8 mouse cellular contexts compared by ENCODE assay signal in genomic region chr17:27557927-27558661, GRCm38 (mm10). TPM values are rescaled to one million over a fixed set of nuclear protein-coding genes. Genes with fewer than 3 reads are reported as not detected.
DNase-seq lines count a peak whose midpoint lies in the region; ATAC-seq and TF ChIP-seq lines count a peak whose summit lies in the region.

No protein-coding gene starts in this region.

- peak overlapping the region; percentile 92 for H3K4me2 ChIP-seq in kidney, embryonic 16.5 days (replicated peaks; ENCODE audit: low read depth, low read length)
- H3K4me2 ChIP-seq in forebrain, embryonic 16.5 days (ENCODE audit: low read length), result peak overlapping the region; percentile 81

- H3K4me1 ChIP-seq in kidney, embryonic 16.5 days (ENCODE audit: insufficient read depth, low read length), result peaks cover 47% of the 10 kb centered on the region
- H3K4me1 ChIP-seq in bone marrow macrophage, adult 2 months (ENCODE audit: control insufficient read depth, insufficient read depth, low read length), result peaks cover 34% of the 10 kb centered on the region
- H3K4me1 ChIP-seq in forebrain, embryonic 16.5 days (replicated peaks; ENCODE audit: control insufficient read depth, insufficient read depth, low read length), result peaks cover 32% of the 10 kb centered on the region
- H3K4me1 ChIP-seq in midbrain, embryonic 10.5 days, result peaks cover 80% of the 10 kb centered on the region

- no peak for TF ChIP-seq CTCF in bone marrow macrophage, adult 2 months (IDR thresholded peaks at IDR 0.05; ENCODE audit: low read depth, low read length)

- no peaks in the 10 kb centered on the region for H3K27me3 ChIP-seq in kidney, embryonic 16.5 days (ENCODE audit: insufficient read depth, low read length)
- no peaks in the 10 kb centered on the region for H3K27me3 ChIP-seq in forebrain, embryonic 16.5 days (replicated peaks; ENCODE audit: control insufficient read depth, insufficient read depth, low read length)
- H3K27me3 ChIP-seq in midbrain, embryonic 10.5 days (ENCODE audit: low read depth, poor library complexity, severe bottlenecking), result no peaks in the 10 kb centered on the region

- DNase-seq in kidney, adult 8-10 months, result no peak
- DNase-seq in midbrain, embryonic 10.5 days (ENCODE audit: low spot score), result peak; percentile 39
- DNase-seq in adrenal gland, adult 2 months, result no peak
- DNase-seq in gastrocnemius, postnatal 36 days, result no peak
- no peak for DNase-seq in lung, adult 18-20 months

- WGBS in kidney, embryonic 16.5 days, result 7% methylated on average over 14 of the region's 14 CpGs
- WGBS in forebrain, embryonic 16.5 days, result 2% methylated on average over 14 of the region's 14 CpGs
- WGBS in midbrain, embryonic 10.5 days, result 2% methylated on average over 14 of the region's 14 CpGs

- H3K9me3 ChIP-seq in kidney, embryonic 16.5 days (ENCODE audit: low read length), result no peaks in the 10 kb centered on the region
- no peaks in the 10 kb centered on the region for H3K9me3 ChIP-seq in forebrain, embryonic 16.5 days (ENCODE audit: control insufficient read depth, low read length)
- H3K9me3 ChIP-seq in midbrain, embryonic 10.5 days (replicated peaks), result no peaks in the 10 kb centered on the region

- H3K9ac ChIP-seq in kidney, embryonic 16.5 days (replicated peaks; ENCODE audit: low read length), result peak overlapping the region; percentile 92
- H3K9ac ChIP-seq in forebrain, embryonic 16.5 days (replicated peaks; ENCODE audit: low read depth, low read length), result peak overlapping the region; percentile 93

- no peak for ATAC-seq in kidney, embryonic 16.5 days (ENCODE audit: low FRiP score, low TSS enrichment)
- ATAC-seq in forebrain, embryonic 16.5 days, result no peak

- TF ChIP-seq POLR2A in bone marrow macrophage, adult 2 months (IDR thresholded peaks at IDR 0.05; ENCODE audit: borderline replicate concordance, low read depth, low read length), result no peak

- H3K27ac ChIP-seq in kidney, embryonic 16.5 days (ENCODE audit: low read length), result peak overlapping the region; percentile 96
- peak overlapping the region; percentile 94 for H3K27ac ChIP-seq in bone marrow macrophage, adult 2 months (ENCODE audit: insufficient read depth, low read depth, low read length)
- peak overlapping the region; percentile 27; the same call in 1 of the 2 replicates for H3K27ac ChIP-seq in forebrain, embryonic 16.5 days (ENCODE audit: low read length)
- peak overlapping the region; percentile 99 for H3K27ac ChIP-seq in midbrain, embryonic 10.5 days (replicated peaks)

- H3K36me3 ChIP-seq in kidney, embryonic 16.5 days (ENCODE audit: insufficient read depth, low read length), result peaks cover 9% of the 10 kb centered on the region
- no peaks in the 10 kb centered on the region for H3K36me3 ChIP-seq in forebrain, embryonic 16.5 days (ENCODE audit: control insufficient read depth, insufficient read depth)
- H3K36me3 ChIP-seq in midbrain, embryonic 10.5 days, result peaks cover 34% of the 10 kb centered on the region

- intact Hi-C loops in gastrocnemius, postnatal 36 days (cut with DNase I), result no loop called here

- H3K4me3 ChIP-seq in kidney, embryonic 16.5 days (ENCODE audit: low read length), result peak overlapping the region; percentile 80
- peak overlapping the region; percentile 89 for H3K4me3 ChIP-seq in bone marrow macrophage, adult 2 months (ENCODE audit: insufficient read depth, low read length)
- H3K4me3 ChIP-seq in forebrain, embryonic 16.5 days (replicated peaks; ENCODE audit: low read length), result peak overlapping the region; percentile 81
- H3K4me3 ChIP-seq in midbrain, embryonic 10.5 days, result peak overlapping the region; percentile 97

RNA-seq across cellular contexts. Expression of gene Hmga1, which starts 1.8 kb away (rescaled TPM):
- 257 and 279 TPM in 2 replicates for polyA plus RNA-seq in kidney, embryonic 16.5 days (2015; fragmentation: Nextera tagmentation; extraction: Ambion mirVana)
- polyA plus RNA-seq in bone marrow macrophage, adult 2 months (2012; ENCODE audit: insufficient read depth, insufficient read length, missing spikeins), result 151 and 159 TPM in 2 replicates
- 107 and 113 TPM in 2 replicates for polyA plus RNA-seq in forebrain, embryonic 16.5 days (2015; fragmentation: Nextera tagmentation; extraction: Ambion mirVana)
- 620 and 831 TPM in 2 replicates for polyA plus RNA-seq in midbrain, embryonic 10.5 days (2016; fragmentation: Nextera tagmentation; extraction: Ambion mirVana)
- total RNA-seq in adrenal gland, adult 2 months (2021), result 10 to 100 TPM; 12.2 to 26.8 TPM
- polyA plus RNA-seq in adrenal gland, adult 2 months (2012; rRNA removed), result 38.9 and 44.2 TPM in 2 replicates
- total RNA-seq in gastrocnemius, postnatal 36 days (2021), result 10 to 100 TPM; 24.0 to 25.2 TPM

RNA-seq across cellular contexts. Expression of gene AI413582, which starts 7.5 kb away (rescaled TPM):
- 20.2 and 23.4 TPM in 2 replicates for polyA plus RNA-seq in kidney, embryonic 16.5 days (2015; fragmentation: Nextera tagmentation; extraction: Ambion mirVana)
- polyA plus RNA-seq in bone marrow macrophage, adult 2 months (2012; ENCODE audit: insufficient read depth, insufficient read length, missing spikeins), result 76.7 and 85.6 TPM in 2 replicates
- 31.9 and 49.8 TPM in 2 replicates for polyA plus RNA-seq in forebrain, embryonic 16.5 days (2015; fragmentation: Nextera tagmentation; extraction: Ambion mirVana)
- polyA plus RNA-seq in midbrain, embryonic 10.5 days (2016; fragmentation: Nextera tagmentation; extraction: Ambion mirVana), result 16.4 and 19.2 TPM in 2 replicates
- 10 to 100 TPM; 28.0 to 35.9 TPM for total RNA-seq in adrenal gland, adult 2 months (2021)
- 64.8 and 65.5 TPM in 2 replicates for polyA plus RNA-seq in adrenal gland, adult 2 months (2012; rRNA removed)
- total RNA-seq in gastrocnemius, postnatal 36 days (2021), result 1 to 10 TPM; 2.7 to 2.8 TPM

RNA-seq across cellular contexts. Expression of gene Grm4, which starts 36.9 kb away (rescaled TPM):
- polyA plus RNA-seq in kidney, embryonic 16.5 days (2015; fragmentation: Nextera tagmentation; extraction: Ambion mirVana), result 0.91 and 1.2 TPM in 2 replicates
- polyA plus RNA-seq in bone marrow macrophage, adult 2 months (2012; ENCODE audit: insufficient read depth, insufficient read length, missing spikeins), result not detected in 2 replicates
- 3.0 and 4.0 TPM in 2 replicates for polyA plus RNA-seq in forebrain, embryonic 16.5 days (2015; fragmentation: Nextera tagmentation; extraction: Ambion mirVana)
- polyA plus RNA-seq in midbrain, embryonic 10.5 days (2016; fragmentation: Nextera tagmentation; extraction: Ambion mirVana), result 2.8 and 3.5 TPM in 2 replicates
- 1 to 10 TPM; 5.5 to 9.0 TPM for total RNA-seq in adrenal gland, adult 2 months (2021)
- 0.08 and 0.31 TPM in 2 replicates for polyA plus RNA-seq in adrenal gland, adult 2 months (2012; rRNA removed)
- under 1 TPM in 1 of 2 experiments, not detected in 1; 0.05 TPM for total RNA-seq in gastrocnemius, postnatal 36 days (2021)

Comparison
In these comparisons a context has a peak if more than half of its experiments do, and no peak if none do; other contexts are left out.
1. H3K27ac ChIP-seq: peak in every context shown above with its lines; median percentile 99 in midbrain, embryonic 10.5 days; 96 in kidney, embryonic 16.5 days; 94 in bone marrow macrophage, adult 2 months; 27 in forebrain, embryonic 16.5 days.